Mouse (Mus musculus) liver, embryonic 14.5 days (tissue): Measurements from ENCODE around the gene Pon2. TPM values are rescaled to one million over a fixed set of nuclear protein-coding genes. Genes with fewer than 3 reads are reported as not detected.
A peak's percentile ranks its signal among the peaks of the same experiment; 100 is the strongest.

Experiments
- ATAC-seq: fragments of 200-750 bp; cut with Nextera tagmentation; 2 replicates; pipeline ENCODE4 v1.8.0; 2017; ENCODE audit warnings: moderate number of reproducible peaks, mild to moderate bottlenecking, moderate library complexity; ENCODE audit not compliant: insufficient read depth
- DNase-seq, 3 experiments: peaks; one replicate each; pipeline ENCODE4 v3.0.0-alpha.2; 2012 to 2013; ENCODE audit warnings: low read depth in 3 of 3, low spot score in 3 of 3
- H3K27ac ChIP-seq: fragments of 300-500 bp; sonication (generic); 2 replicates; pipeline ENCODE4 v1.5.1; 2014; ENCODE audit warnings: moderate library complexity, mild to moderate bottlenecking, control low read depth, inconsistent platforms
- H3K27me3 ChIP-seq: fragments of 300-500 bp; sonication (generic); 2 replicates; pipeline ENCODE4 v1.6.1; 2014; ENCODE audit warnings: mild to moderate bottlenecking, low read length, moderate library complexity; ENCODE audit not compliant: control insufficient read depth, insufficient read depth
- H3K36me3 ChIP-seq: fragments of 300-500 bp; sonication (generic); replicated peaks from 2 replicates; pipeline ENCODE4 v1.6.1; 2014; ENCODE audit warnings: low read depth; ENCODE audit not compliant: control insufficient read depth, insufficient read depth
- H3K4me1 ChIP-seq, 2 experiments: fragments of 200-500 bp in 1 of 2; fragments of 300-500 bp in 1 of 2; sonication (generic) in 1 of 2; replicated peaks; 2 replicates each; pipeline ENCODE4 v1.6.1; 2012 to 2014; ENCODE audit warnings: antibody characterized with exemption in 1 of 2, inconsistent platforms in 1 of 2, low read length in 1 of 2; ENCODE audit not compliant: control insufficient read depth in 2 of 2, insufficient read depth in 2 of 2
- H3K4me2 ChIP-seq: fragments of 300-500 bp; sonication (generic); 2 replicates; pipeline ENCODE4 v1.6.1; 2014; ENCODE audit warnings: low read depth, mild to moderate bottlenecking, control low read depth, moderate library complexity
- H3K4me3 ChIP-seq, 2 experiments: fragments of 200-500 bp in 1 of 2; fragments of 300-500 bp in 1 of 2; sonication (generic) in 1 of 2; 2 replicates each; pipeline ENCODE4 v1.5.1; 2012 to 2014; ENCODE audit warnings: low read depth in 2 of 2, low read length in 2 of 2, mild to moderate bottlenecking in 2 of 2, control low read depth in 1 of 2, inconsistent platforms in 1 of 2, moderate library complexity in 1 of 2; ENCODE audit not compliant: insufficient read depth in 1 of 2
- H3K9ac ChIP-seq: fragments of 300-500 bp; sonication (generic); replicated peaks from 2 replicates; pipeline ENCODE4 v1.6.1; 2014; ENCODE audit warnings: mild to moderate bottlenecking, control low read depth, moderate library complexity
- H3K9me3 ChIP-seq: fragments of 300-500 bp; sonication (generic); 2 replicates; pipeline ENCODE4 v1.6.1; 2016; ENCODE audit warnings: low read length, mixed read lengths; ENCODE audit not compliant: control insufficient read depth
- CTCF ChIP-seq: IDR thresholded peaks from 2 replicates; pipeline ENCODE4 v1.5.1; 2016; ENCODE audit warnings: antibody characterized with exemption, low read depth, control low read depth
- EP300 ChIP-seq: IDR thresholded peaks from 2 replicates; pipeline ENCODE4 v1.6.1; 2016; ENCODE audit warnings: antibody characterized with exemption, low read depth
- WGBS: fragments of 180-500 bp; shearing (Covaris S2); extraction: QIAGEN DNeasy Blood & Tissue Kit; methylation state at CpG from one replicate; pipeline ENCODE4 v1.1.7; 2014; ENCODE audit not compliant: insufficient replicate concordance; 5-methylcytosine and 5-hydroxymethylcytosine counted together
- polyA plus RNA-seq, 2 experiments: library from polyadenylated mRNA; depleted of rRNA in 1 of 2; stranded (reverse) in 1 of 2; unstranded in 1 of 2; fragments of >200 nt; fragmentation: Nextera tagmentation in 1 of 2; extraction: Ambion mirVana in 1 of 2; gene quantifications; 2 replicates each; pipeline versions ENCODE4 v1.2.1 to v1.2.3; 2012 to 2014

Pon2 gene
- polyA plus RNA-seq, 2 experiments: 27.3 to 32.5 TPM

DNA sequence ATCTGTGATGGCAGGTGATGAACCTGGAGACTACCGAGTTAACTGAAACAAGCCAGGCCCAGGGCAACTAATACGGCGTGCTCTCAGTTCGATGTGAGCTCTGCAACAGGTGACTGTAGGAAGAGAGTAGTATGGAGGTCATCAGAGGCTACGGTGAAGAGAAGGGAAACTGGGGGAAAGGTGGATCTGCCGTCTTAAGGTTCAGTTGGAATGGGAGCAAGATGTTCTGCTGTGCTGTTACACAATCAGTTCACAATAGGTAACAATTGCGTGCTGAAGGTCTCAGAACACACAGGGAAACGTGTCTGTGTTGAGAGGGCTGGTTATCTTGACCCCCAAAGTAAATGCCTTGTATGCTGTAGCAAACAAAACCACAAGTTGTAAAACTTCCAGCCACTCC is 6.7 kb upstream of the Pon2 start:
- H3K9ac ChIP-seq: no peak overlapping the region
- no peak overlapping the region for H3K4me2 ChIP-seq
- 72% methylated on average over 8 of the region's 8 CpGs for WGBS
- no peaks in the 10 kb centered on the region for H3K36me3 ChIP-seq
- H3K4me1 ChIP-seq: peaks cover 0 to 1% of the 10 kb centered on the region in 2 experiments; a peak in 2 of 4 replicates
- no peak overlapping the region for H3K4me3 ChIP-seq
- no peak for DNase-seq
- TF ChIP-seq EP300: no peak
- no peak for TF ChIP-seq CTCF
- no peak for ATAC-seq
- H3K27ac ChIP-seq: no peak overlapping the region
- no peaks in the 10 kb centered on the region for H3K27me3 ChIP-seq
- no peaks in the 10 kb centered on the region for H3K9me3 ChIP-seq

DNA sequence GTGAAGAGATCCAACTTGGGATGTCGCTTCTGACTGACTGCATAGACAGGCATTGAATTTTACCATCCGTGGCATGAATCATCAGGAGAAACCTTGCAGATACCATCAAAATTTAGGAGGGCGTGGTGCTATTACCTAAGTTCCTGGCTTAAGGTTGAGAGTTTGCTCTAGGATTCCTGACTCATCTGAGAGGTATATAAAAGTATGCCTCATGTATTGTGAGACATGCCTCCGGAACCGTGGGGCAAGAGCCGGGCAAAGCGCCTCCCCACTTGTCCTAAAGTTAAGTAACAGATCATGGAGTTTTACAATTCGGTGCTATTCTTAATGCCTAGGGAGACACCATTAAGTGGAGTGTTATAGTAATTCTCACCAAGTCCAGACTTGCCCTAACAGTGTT is 2.4 kb upstream of the Pon2 start:
- DNase-seq (no peak), ATAC-seq (no peak)
- Histone ChIP-seq H3K27ac (no peak overlapping the region), H3K36me3 (no peaks in the 10 kb centered on the region; the same call in 1 of the 2 replicates), H3K27me3 (no peaks in the 10 kb centered on the region), H3K9ac (no peak overlapping the region), H3K4me3 (no peak overlapping the region), H3K4me2 (no peak overlapping the region), H3K4me1 (peaks cover 11 to 17% of the 10 kb centered on the region in 2 experiments), H3K9me3 (no peaks in the 10 kb centered on the region)
- TF ChIP-seq CTCF: no peak
- TF ChIP-seq EP300: no peak
- 80% methylated on average over 8 of the region's 8 CpGs for WGBS

DNA sequence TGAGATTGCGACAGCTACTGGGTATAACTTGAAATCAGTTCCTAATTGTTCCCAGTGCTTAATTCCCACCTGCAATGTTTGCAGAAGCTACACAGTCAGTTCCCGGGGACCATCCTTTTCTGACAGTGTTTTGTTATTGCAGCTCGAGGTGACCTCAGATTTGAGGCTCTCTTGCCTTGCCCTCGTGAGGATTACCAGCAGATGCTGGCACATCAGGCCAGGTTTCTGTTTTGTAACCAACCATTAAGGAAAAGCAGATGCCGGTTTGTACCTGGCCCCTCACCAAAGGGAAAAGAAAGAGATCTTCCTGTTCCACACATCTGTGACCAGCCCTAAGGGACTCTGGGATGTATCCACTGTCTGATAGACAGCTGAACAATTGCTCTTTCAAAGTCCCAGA is 1.3 kb upstream of the Pon2 start:
- no peaks in the 10 kb centered on the region for H3K9me3 ChIP-seq
- DNase-seq (no peak), ATAC-seq (no peak)
- no peak overlapping the region for H3K4me3 ChIP-seq
- TF ChIP-seq CTCF (no peak), EP300 (no peak)
- 78% methylated on average over 5 of the region's 5 CpGs for WGBS
- no peak overlapping the region for H3K9ac ChIP-seq
- no peaks in the 10 kb centered on the region for H3K27me3 ChIP-seq
- H3K36me3 ChIP-seq: peaks cover 4% of the 10 kb centered on the region; the same call in 1 of the 2 replicates
- H3K27ac ChIP-seq: no peak overlapping the region
- H3K4me1 ChIP-seq: peaks cover 19 to 26% of the 10 kb centered on the region in 2 experiments
- H3K4me2 ChIP-seq: no peak overlapping the region

DNA sequence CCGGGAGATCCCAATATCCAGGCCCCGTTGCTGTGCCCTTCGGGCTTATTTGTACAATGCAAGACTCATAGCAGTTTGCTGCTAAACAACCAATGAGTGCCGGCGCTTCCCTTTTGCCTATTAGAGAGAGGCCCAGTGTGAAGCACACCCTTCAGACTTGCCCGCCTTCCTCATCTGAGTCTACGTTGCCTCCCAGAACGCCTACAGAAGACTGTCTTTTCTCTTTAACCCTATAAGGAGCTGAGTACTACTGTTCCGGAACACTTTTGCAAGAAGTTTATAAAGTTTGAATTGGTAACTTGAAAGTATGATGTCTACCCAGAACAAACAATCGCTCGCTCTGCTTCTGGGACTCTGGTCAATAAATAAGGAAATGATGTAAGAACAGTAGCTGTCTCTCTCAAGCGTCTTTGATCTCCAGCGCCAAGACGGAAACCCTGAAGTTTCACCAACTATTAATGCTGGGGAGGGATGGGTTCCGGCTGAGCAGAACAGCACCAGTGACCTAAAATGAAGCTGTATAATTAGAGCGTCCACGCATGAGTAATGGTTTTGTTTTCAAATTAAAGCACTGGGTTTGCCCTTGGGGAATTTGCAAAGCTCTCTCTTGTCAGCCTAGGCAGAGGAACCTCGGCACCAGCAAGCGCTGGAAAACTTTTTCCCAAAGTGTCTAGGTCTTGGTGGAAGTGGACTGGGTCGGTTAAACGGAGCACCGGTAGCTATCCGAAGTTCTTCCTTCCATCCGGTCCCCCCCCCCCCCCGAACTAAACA is 749 bp downstream of the Pon2 start:
- peaks cover 39 to 43% of the 10 kb centered on the region in 2 experiments for H3K4me1 ChIP-seq
- WGBS: under 1% methylated on average over 24 of the region's 25 CpGs
- ATAC-seq: peak; percentile 86

DNA sequence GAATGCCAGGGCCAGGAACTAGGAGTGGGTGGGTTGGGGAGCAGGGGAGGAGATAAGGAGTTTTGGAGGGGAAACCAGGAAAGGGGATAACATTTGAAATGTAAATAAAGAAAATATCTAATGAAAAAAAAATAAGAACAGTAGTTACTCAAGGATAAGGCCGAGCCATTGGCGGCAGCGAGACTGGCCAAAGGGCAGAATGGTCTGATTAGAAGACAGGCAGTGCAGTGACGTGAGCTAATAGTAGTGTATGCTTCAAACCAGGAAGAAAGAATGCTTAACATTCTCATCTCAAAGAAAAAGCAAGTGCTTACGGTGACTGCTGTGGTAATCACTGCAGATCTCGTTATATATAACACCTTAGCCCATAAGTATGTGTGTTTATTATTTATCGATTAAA is 2.2 kb downstream of the Pon2 start:
- peak overlapping the region; percentile 89 to 90 for H3K4me3 ChIP-seq

More for the DNA sequence above, 749 bp downstream of the Pon2 start:
- H3K9me3 ChIP-seq: no peaks in the 10 kb centered on the region
- TF ChIP-seq EP300: peak; percentile 33
- TF ChIP-seq CTCF: 0 out of 2 replicates have a peak, but pooled peaks have one; percentile 3
- peak; percentile 83 to 88 (median 86) for DNase-seq
- peak overlapping the region; percentile 97 for H3K9ac ChIP-seq
- H3K4me2 ChIP-seq: peak overlapping the region; percentile 95
- H3K4me3 ChIP-seq: peak overlapping the region; percentile 89 to 90
- peak overlapping the region; percentile 98 for H3K27ac ChIP-seq
- peaks cover 21% of the 10 kb centered on the region; the same call in 1 of the 2 replicates for H3K36me3 ChIP-seq
- no peaks in the 10 kb centered on the region for H3K27me3 ChIP-seq

More for the DNA sequence above, 2.2 kb downstream of the Pon2 start:
- Histone ChIP-seq H3K4me2 (peak overlapping the region; percentile 95), H3K27me3 (no peaks in the 10 kb centered on the region), H3K9me3 (no peaks in the 10 kb centered on the region), H3K36me3 (peaks cover 26% of the 10 kb centered on the region), H3K9ac (peak overlapping the region; percentile 97), H3K4me1 (peaks cover 54 to 57% of the 10 kb centered on the region in 2 experiments), H3K27ac (peak overlapping the region; percentile 98)
- TF ChIP-seq EP300: no peak
- no peak for TF ChIP-seq CTCF
- 84% methylated on average over 7 of the region's 7 CpGs for WGBS
- no peak for DNase-seq
- ATAC-seq: no peak
